Mouse (Mus musculus) gastrocnemius, adult 2 months (tissue): Measurements from ENCODE around the gene Mxd1. TPM values are rescaled to one million over a fixed set of nuclear protein-coding genes. Genes with fewer than 3 reads are reported as not detected.

ENCODE experiments used
- DNase-seq: peaks from one replicate; pipeline ENCODE4 v3.0.0; 2022
- H3K27ac ChIP-seq: fragments of 200-600 bp; 2 replicates; pipeline ENCODE4 v1.8.1; 2022; ENCODE audit warnings: mild to moderate bottlenecking
- H3K4me3 ChIP-seq: fragments of 200-600 bp; 2 replicates; pipeline ENCODE4 v1.8.1; 2022; ENCODE audit warnings: mild to moderate bottlenecking, moderate library complexity
- CTCF ChIP-seq: fragments of 200-600 bp; IDR thresholded peaks from 2 replicates; pipeline ENCODE4 v1.8.1; 2022; ENCODE audit warnings: antibody characterized with exemption, mild to moderate bottlenecking, moderate library complexity
- intact Hi-C: fragments of 180-260 bp; cut with DNase I; formaldehyde crosslinking; loops from one replicate; pipeline ENCODE4 v1.15.1; 2025
- total RNA-seq, 2 experiments: library from RNA; stranded (reverse); gene quantifications; 2 replicates each; pipeline ENCODE4 v1.2.3; 2021

Gene Mxd1
- total RNA-seq, 2 experiments from 2014 or later = 2.6 to 3.9 TPM

GRCm38 (mm10) chr6:86615301-86615700 lies 53.7 kb downstream of the Mxd1 start:
- intact Hi-C loops = no loop called here
- Histone ChIP-seq H3K4me3 (no peak overlapping the region), H3K27ac (no peak overlapping the region)
- TF ChIP-seq CTCF = no peak
- DNase-seq = no peak

GRCm38 (mm10) chr6:86610714-86611113 lies 58.2 kb downstream of the Mxd1 start:
- peak overlapping the region; percentile 53 for H3K27ac ChIP-seq
- TF ChIP-seq CTCF = no peak
- no peak overlapping the region for H3K4me3 ChIP-seq
- peak; percentile 70 for DNase-seq
- intact Hi-C loops = no loop called here

GRCm38 (mm10) chr6:86609235-86609634 lies 59.7 kb downstream of the Mxd1 start:
- DNase-seq = no peak
- no peak for TF ChIP-seq CTCF
- Histone ChIP-seq H3K4me3 (no peak overlapping the region), H3K27ac (no peak overlapping the region)
- intact Hi-C loops = no loop called here

GRCm38 (mm10) chr6:86607471-86607870 lies 61.5 kb downstream of the Mxd1 start:
- TF ChIP-seq CTCF = no peak
- Histone ChIP-seq H3K27ac (no peak overlapping the region), H3K4me3 (no peak overlapping the region)
- intact Hi-C loops = no loop called here
- no peak for DNase-seq

GRCm38 (mm10) chr6:86606289-86606688 lies 62.7 kb downstream of the Mxd1 start:
- no peak for DNase-seq
- no peak for TF ChIP-seq CTCF
- Histone ChIP-seq H3K27ac (no peak overlapping the region), H3K4me3 (no peak overlapping the region)
- intact Hi-C loops = no loop called here

GRCm38 (mm10) chr6:86605260-86605659 lies 63.7 kb downstream of the Mxd1 start:
- DNase-seq = no peak
- Histone ChIP-seq H3K27ac (no peak overlapping the region), H3K4me3 (no peak overlapping the region)
- TF ChIP-seq CTCF = no peak
- intact Hi-C loops = no loop called here

- Histone ChIP-seq H3K27ac (peak overlapping the region; percentile 31; the same call in 1 of the 2 replicates), H3K4me3 (no peak overlapping the region)
- intact Hi-C loops = loop anchor here (5.0 kb wide), 1 partner anchor 67 kb away; the partner anchor contains the start of gene Mxd1
- DNase-seq = peak; percentile 75
- TF ChIP-seq CTCF = no peak
These were observed 69.0 kb downstream of the Mxd1 start for GRCm38 (mm10) chr6:86599951-86600414.

GRCm38 (mm10) chr6:86599197-86599596 lies 69.8 kb downstream of the Mxd1 start:
- Histone ChIP-seq H3K4me3 (no peak overlapping the region), H3K27ac (no peak overlapping the region)
- intact Hi-C loops = loop anchor here (5.0 kb wide), 1 partner anchor 68 kb away; the partner anchor contains the start of gene Mxd1
- TF ChIP-seq CTCF = peak; percentile 99
- peak; percentile 86 for DNase-seq

- intact Hi-C loops = loop anchor here (5.0 kb wide), 1 partner anchor 69 kb away; the partner anchor contains the start of gene Mxd1
- H3K27ac ChIP-seq = no peak overlapping the region
- no peak for TF ChIP-seq CTCF
- H3K4me3 ChIP-seq = no peak overlapping the region
- no peak for DNase-seq
These were observed 70.2 kb downstream of the Mxd1 start for GRCm38 (mm10) chr6:86598742-86599193.

Other genes with a start within 250 kb of the Mxd1 start
- gene Gm44790, start 242.5 kb downstream of the Mxd1 start, total RNA-seq = under 1 TPM in 1 of 2 experiments, not detected in 1; 0.53 TPM
- 1 to 10 TPM; 7.5 to 8.0 TPM for gene C87436, start 230.8 kb downstream of the Mxd1 start, total RNA-seq
- 100 to 1,000 TPM; 121 to 128 TPM for gene Pcbp1, start 142.8 kb downstream of the Mxd1 start, total RNA-seq
- gene Asprv1, start 41.0 kb downstream of the Mxd1 start, total RNA-seq = not detected
- 10 to 100 TPM; 71.7 to 87.0 TPM for gene Snrnp27, start 15.4 kb upstream of the Mxd1 start, total RNA-seq
- 1 to 10 TPM; 2.6 to 3.2 TPM for gene Gmcl1, start 64.2 kb upstream of the Mxd1 start, total RNA-seq
- 10 to 100 TPM; 18.7 to 21.4 TPM for gene Anxa4, start 124.4 kb upstream of the Mxd1 start, total RNA-seq
- gene Aak1, start 180.4 kb upstream of the Mxd1 start, total RNA-seq = 10 to 100 TPM; 32.0 to 44.5 TPM